Comparison of ENCODE assay signal across 1 mouse cellular context in the genomic region with DNA sequence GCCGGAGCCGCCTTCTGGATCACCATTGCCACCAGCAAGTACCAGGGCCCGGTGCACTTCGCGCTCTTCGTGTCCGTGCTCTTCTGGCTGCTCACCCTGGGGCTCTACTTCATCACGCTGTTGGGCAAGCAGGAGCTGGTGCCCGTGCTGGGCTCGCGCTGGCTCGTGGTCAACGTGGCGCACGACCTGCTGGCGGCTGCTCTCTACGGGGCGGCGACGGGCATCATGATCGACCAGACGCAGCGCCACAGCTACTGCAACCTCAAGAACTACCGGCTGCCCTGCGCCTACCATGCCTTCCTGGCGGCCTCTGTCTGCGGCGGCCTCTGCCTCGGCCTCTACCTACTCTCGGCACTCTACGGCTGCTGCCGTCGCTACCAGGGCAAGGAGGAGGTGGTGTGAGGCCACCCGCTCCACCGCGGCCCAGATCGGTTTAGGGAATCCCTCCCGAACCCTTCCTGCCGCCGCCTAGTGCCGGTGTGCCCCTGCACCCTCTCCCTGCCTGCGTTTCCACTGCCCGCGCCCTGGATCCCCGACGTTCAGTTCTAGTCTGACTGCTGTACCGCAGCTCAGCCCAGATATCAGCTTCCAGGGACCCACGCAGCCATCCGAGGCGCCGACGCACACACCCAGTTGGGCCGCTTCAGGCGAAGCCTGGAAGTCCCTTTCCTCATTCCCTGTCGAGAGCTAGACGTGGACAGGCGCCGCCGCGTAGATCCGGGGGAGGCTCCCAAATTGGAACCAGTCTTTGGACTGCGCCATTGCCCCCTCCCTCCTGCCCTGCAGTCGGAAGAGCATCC.
TF ChIP-seq lines count a peak whose summit lies in the region.

No protein-coding gene starts in this region.

TF ChIP-seq in C2C12, 6 proteins besides CTCF, POLR2A, EP300 and RAD21:
- TF ChIP-seq MYOG (IDR thresholded peaks at IDR 0.05; ENCODE audit: control insufficient read depth, extremely low read depth, insufficient read length), result no peak
- no peak for TF ChIP-seq USF1 (IDR thresholded peaks at IDR 0.05; ENCODE audit: low read depth)
- TF ChIP-seq MYOD1 (IDR thresholded peaks at IDR 0.05; ENCODE audit: control insufficient read depth, insufficient read length, low read depth), result no peak
- no peak for TF ChIP-seq MAX (IDR thresholded peaks at IDR 0.05)
- TF ChIP-seq FOSL1 (IDR thresholded peaks at IDR 0.05; ENCODE audit: insufficient read depth, low read length, poor library complexity, severe bottlenecking), result no peak
- TF ChIP-seq CEBPB (IDR thresholded peaks at IDR 0.05; ENCODE audit: low read depth), result no peak
TF ChIP-seq in C2C12: peak in this region for 0.
